Mouse (Mus musculus) mouse embryonic stem cell (cell line): ENCODE results near the gene Pigc.

Experiments used
- in situ Hi-C, 2 experiments: fragments of 300-500 bp; cut with MboI; formaldehyde crosslinking; loops; 1 replicate in 1 of 2; 3 replicates in 1 of 2; pipeline ENCODE4 v1.14.3; 2019 to 2020; ENCODE audit warnings: low sequenced_read_pairs in 2 of 2, low pct_unique_long_range_greater_than_20kb in 1 of 2, mixed read lengths in 1 of 2; ENCODE audit not compliant: unreplicated experiment in 1 of 2

The Pigc gene

GRCm38 (mm10) chr1:161967936-161968335 lies 1.1 kb upstream of the Pigc start:
- in situ Hi-C loops, result loop anchor here in 1 of 2 experiments (5.0 kb wide), 1 partner anchor 221 kb away; no protein-coding TSS in a partner anchor

- in situ Hi-C loops, result loop anchor here in 1 of 2 experiments (10.0 kb wide), 1 partner anchor 226 kb away; no protein-coding TSS in a partner anchor
Measured at GRCm38 (mm10) chr1:161970874-161971273, 1.9 kb downstream of the Pigc start.

GRCm38 (mm10) chr1:161972233-161972632 lies 3.2 kb downstream of the Pigc start:
- in situ Hi-C loops, result loop anchor here in 1 of 2 experiments (10.0 kb wide), 1 partner anchor 227 kb away; no protein-coding TSS in a partner anchor

- in situ Hi-C loops, result loop anchor here in 1 of 2 experiments (10.0 to 25.0 kb wide), 2 partner anchors 232 to 336 kb away; no protein-coding TSS in a partner anchor
Measured at GRCm38 (mm10) chr1:161976255-161977182, 7.5 kb downstream of the Pigc start.

GRCm38 (mm10) chr1:161977331-161977730 lies 8.3 kb downstream of the Pigc start:
- in situ Hi-C loops, result loop anchor here in 1 of 2 experiments (10.0 to 25.0 kb wide), 2 partner anchors 233 to 335 kb away; no protein-coding TSS in a partner anchor

GRCm38 (mm10) chr1:161978173-161978700 lies 9.3 kb downstream of the Pigc start:
- in situ Hi-C loops, result loop anchor here in 1 of 2 experiments (10.0 to 25.0 kb wide), 2 partner anchors 233 to 334 kb away; no protein-coding TSS in a partner anchor

GRCm38 (mm10) chr1:161979536-161979935 lies 10.6 kb downstream of the Pigc start, which contains the start of gene 4930558K02Rik:
TSS of gene 4930558K02Rik (minus strand) at chr1:161979636.
- in situ Hi-C loops, result loop anchor here in 1 of 2 experiments (10.0 to 25.0 kb wide), 2 partner anchors 235 to 333 kb away; no protein-coding TSS in a partner anchor

GRCm38 (mm10) chr1:161980046-161980445 lies 11.1 kb downstream of the Pigc start:
- in situ Hi-C loops, result loop anchor here in 1 of 2 experiments (25.0 kb wide), 1 partner anchor 332 kb away; no protein-coding TSS in a partner anchor

- in situ Hi-C loops, result loop anchor here in 1 of 2 experiments (25.0 kb wide), 1 partner anchor 332 kb away; no protein-coding TSS in a partner anchor
Measured at GRCm38 (mm10) chr1:161980626-161981298, 11.8 kb downstream of the Pigc start.

- in situ Hi-C loops, result loop anchor here in 1 of 2 experiments (25.0 kb wide), 1 partner anchor 329 kb away; no protein-coding TSS in a partner anchor
Measured at GRCm38 (mm10) chr1:161983451-161983850, 14.5 kb downstream of the Pigc start.

- in situ Hi-C loops, result loop anchor here in 1 of 2 experiments (25.0 kb wide), 1 partner anchor 328 kb away; no protein-coding TSS in a partner anchor
Measured at GRCm38 (mm10) chr1:161983979-161984566, 15.1 kb downstream of the Pigc start.

- in situ Hi-C loops, result loop anchor here in 1 of 2 experiments (25.0 kb wide), 1 partner anchor 321 kb away; no protein-coding TSS in a partner anchor
Measured at GRCm38 (mm10) chr1:161990684-161991578, 21.9 kb downstream of the Pigc start.

- in situ Hi-C loops, result loop anchor here in 1 of 2 experiments (25.0 kb wide), 1 partner anchor 320 kb away; no protein-coding TSS in a partner anchor
Measured at GRCm38 (mm10) chr1:161991846-161992245, 22.9 kb downstream of the Pigc start.

GRCm38 (mm10) chr1:161992389-161992788 lies 23.4 kb downstream of the Pigc start:
- in situ Hi-C loops, result loop anchor here in 1 of 2 experiments (25.0 kb wide), 1 partner anchor 320 kb away; no protein-coding TSS in a partner anchor

GRCm38 (mm10) chr1:161998781-161999180 lies 29.8 kb downstream of the Pigc start:
- in situ Hi-C loops, result loop anchor here in 1 of 2 experiments (25.0 kb wide), 1 partner anchor 314 kb away; no protein-coding TSS in a partner anchor

GRCm38 (mm10) chr1:161999338-161999737 lies 30.4 kb downstream of the Pigc start:
- in situ Hi-C loops, result loop anchor here in 1 of 2 experiments (25.0 kb wide), 1 partner anchor 313 kb away; no protein-coding TSS in a partner anchor
